11 mouse cellular contexts compared by ENCODE assay signal in the genomic region with DNA sequence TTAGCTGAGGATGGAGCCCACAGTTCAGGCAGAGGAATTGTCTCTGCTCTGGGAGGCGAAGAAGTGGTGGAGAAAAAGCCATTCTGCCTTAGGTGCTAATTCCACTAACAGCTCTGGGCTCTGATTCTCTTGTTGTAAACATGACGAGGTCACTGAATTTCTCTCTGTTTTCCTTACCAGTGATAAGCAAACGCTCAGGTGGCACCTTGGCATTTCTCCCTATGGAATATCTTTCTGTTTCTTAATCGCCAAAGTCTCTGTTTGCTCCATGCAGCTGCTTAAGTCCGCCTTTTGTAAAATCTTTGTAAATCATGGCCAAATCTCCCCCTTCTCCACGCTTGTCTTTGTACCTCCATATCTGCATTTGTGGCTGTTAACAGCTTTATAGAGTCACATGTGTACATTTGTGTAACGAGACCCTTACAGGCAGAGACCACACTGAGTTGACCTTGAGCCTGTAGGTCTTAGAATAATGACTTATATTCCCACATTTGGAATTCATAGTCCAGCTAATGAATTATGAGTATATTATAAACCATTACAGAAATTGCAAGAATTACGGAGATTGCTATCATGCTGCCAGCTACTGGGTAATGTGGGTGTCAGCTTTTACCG.
DNase-seq lines count a peak whose midpoint lies in the region; ATAC-seq lines count a peak whose summit lies in the region.
"Had no signal": no experiment of that assay in that cellular context is flagged by ENCODE, and none has a peak within 500 bp of the region (broad histone marks: within the 10 kb centered on the region; RNA-seq: fewer than 3 reads in every experiment).

No protein-coding gene starts in this region.

- H3K36me3 ChIP-seq in embryonic facial prominence, embryonic 12.5 days: no peaks in the 10 kb centered on the region
- H3K36me3 ChIP-seq in embryonic facial prominence, embryonic 10.5 days (replicated peaks): no peaks in the 10 kb centered on the region
- no peaks in the 10 kb centered on the region for H3K36me3 ChIP-seq in forebrain, embryonic 10.5 days (replicated peaks)
- H3K36me3 ChIP-seq in midbrain, embryonic 10.5 days: no peaks in the 10 kb centered on the region

- H3K4me3 ChIP-seq in embryonic facial prominence, embryonic 12.5 days: no peak overlapping the region
- H3K4me3 ChIP-seq in embryonic facial prominence, embryonic 10.5 days: no peak overlapping the region
- no peak overlapping the region for H3K4me3 ChIP-seq in forebrain, embryonic 10.5 days
- H3K4me3 ChIP-seq in midbrain, embryonic 10.5 days: no peak overlapping the region

- WGBS in embryonic facial prominence, embryonic 12.5 days: 76% methylated on average over 9 of the region's 9 CpGs
- 85% methylated on average over 9 of the region's 9 CpGs for WGBS in embryonic facial prominence, embryonic 10.5 days
- WGBS in forebrain, embryonic 10.5 days: 88% methylated on average over 9 of the region's 9 CpGs
- WGBS in midbrain, embryonic 10.5 days: 86% methylated on average over 9 of the region's 9 CpGs

- no peak overlapping the region for H3K9ac ChIP-seq in embryonic facial prominence, embryonic 12.5 days

- H3K9me3 ChIP-seq in embryonic facial prominence, embryonic 12.5 days: no peaks in the 10 kb centered on the region
- H3K9me3 ChIP-seq in embryonic facial prominence, embryonic 10.5 days: no peaks in the 10 kb centered on the region
- no peaks in the 10 kb centered on the region for H3K9me3 ChIP-seq in forebrain, embryonic 10.5 days
- H3K9me3 ChIP-seq in midbrain, embryonic 10.5 days (replicated peaks): no peaks in the 10 kb centered on the region

- no peak overlapping the region for H3K4me2 ChIP-seq in embryonic facial prominence, embryonic 12.5 days (replicated peaks)

- H3K27ac ChIP-seq in embryonic facial prominence, embryonic 12.5 days: 0 out of 2 replicates have a peak overlapping the region, but pooled peaks have one; percentile 46
- H3K27ac ChIP-seq in embryonic facial prominence, embryonic 10.5 days (replicated peaks): no peak overlapping the region
- peak overlapping the region; percentile 81; the same call in 1 of the 2 replicates for H3K27ac ChIP-seq in forebrain, embryonic 10.5 days
- peak overlapping the region; percentile 67; the same call in 1 of the 2 replicates for H3K27ac ChIP-seq in midbrain, embryonic 10.5 days (replicated peaks)

- no peaks in the 10 kb centered on the region for H3K27me3 ChIP-seq in embryonic facial prominence, embryonic 12.5 days
- H3K27me3 ChIP-seq in embryonic facial prominence, embryonic 10.5 days (replicated peaks; ENCODE audit: low read depth, poor library complexity, severe bottlenecking): no peaks in the 10 kb centered on the region
- no peaks in the 10 kb centered on the region for H3K27me3 ChIP-seq in forebrain, embryonic 10.5 days (ENCODE audit: poor library complexity, severe bottlenecking)
- H3K27me3 ChIP-seq in midbrain, embryonic 10.5 days (ENCODE audit: low read depth, poor library complexity, severe bottlenecking): no peaks in the 10 kb centered on the region

- no peak for ATAC-seq in embryonic facial prominence, embryonic 12.5 days (ENCODE audit: insufficient number of reproducible peaks, insufficient read depth, low FRiP score, low TSS enrichment)
- ATAC-seq: lung, postnatal 0 days; Patski had no signal

- no peak for DNase-seq in embryonic facial prominence, embryonic 10.5 days (ENCODE audit: low spot score)
- peak; percentile 36 for DNase-seq in Muller cell, postnatal 12 days (ENCODE audit: inconsistent ontology term)
- no peak for DNase-seq in forebrain, embryonic 10.5 days (ENCODE audit: extremely low spot score, low spot score)
- no peak for DNase-seq in midbrain, embryonic 10.5 days (ENCODE audit: low spot score)
- no peak for DNase-seq in spleen, adult 12 weeks (ENCODE audit: low spot score)
- DNase-seq in adrenal gland, postnatal 14 days: no peak
- no peak for DNase-seq in adrenal gland, postnatal 4 days (ENCODE audit: low spot score in 2 of 2)
- DNase-seq: B cell, adult 2 months had no signal

- H3K4me1 ChIP-seq in embryonic facial prominence, embryonic 12.5 days: peaks cover 28% of the 10 kb centered on the region
- H3K4me1 ChIP-seq in embryonic facial prominence, embryonic 10.5 days: peaks cover 23% of the 10 kb centered on the region
- peaks cover 46% of the 10 kb centered on the region for H3K4me1 ChIP-seq in forebrain, embryonic 10.5 days
- H3K4me1 ChIP-seq in midbrain, embryonic 10.5 days: peaks cover 42% of the 10 kb centered on the region
